Mouse (Mus musculus) bone marrow macrophage, adult 2 months (primary cell): ENCODE measurements around the gene Golga2. TPM values are rescaled to one million over a fixed set of nuclear protein-coding genes. Genes with fewer than 3 reads are reported as not detected.
A peak's percentile ranks its signal among the peaks of the same experiment; 100 is the strongest.
"Not testable (repeated sequence)": the region's sequence is repeated elsewhere in the genome, so short reads cannot be mapped to it uniquely, and the experiment has no call there.

Source experiments
- H3K27ac ChIP-seq: 2 replicates; pipeline ENCODE4 v1.5.1; 2012; ENCODE audit warnings: low read depth, low read length; ENCODE audit not compliant: insufficient read depth
- H3K4me1 ChIP-seq: 2 replicates; pipeline ENCODE4 v1.6.1; 2012; ENCODE audit warnings: low read length; ENCODE audit not compliant: control insufficient read depth, insufficient read depth
- H3K4me3 ChIP-seq: 2 replicates; pipeline ENCODE4 v1.5.1; 2012; ENCODE audit warnings: mild to moderate bottlenecking, low read length, moderate library complexity; ENCODE audit not compliant: insufficient read depth
- CTCF ChIP-seq: IDR thresholded peaks from 2 replicates; pipeline ENCODE4 v1.5.1; 2012; ENCODE audit warnings: low read depth, mild to moderate bottlenecking, low read length, moderate library complexity
- POLR2A ChIP-seq: IDR thresholded peaks from 2 replicates; pipeline ENCODE4 v1.6.1; 2012; ENCODE audit warnings: mild to moderate bottlenecking, low read depth, low read length, borderline replicate concordance
- polyA plus RNA-seq: library from polyadenylated mRNA; stranded (reverse); fragments of >200 nt; gene quantifications from 2 replicates; pipeline ENCODE4 v1.2.4, GENCODE M21; 2012; ENCODE audit not compliant: missing spikeins, insufficient read depth, insufficient read length

Golga2 gene
- polyA plus RNA-seq, 1 experiment: 47.3 TPM

DNA sequence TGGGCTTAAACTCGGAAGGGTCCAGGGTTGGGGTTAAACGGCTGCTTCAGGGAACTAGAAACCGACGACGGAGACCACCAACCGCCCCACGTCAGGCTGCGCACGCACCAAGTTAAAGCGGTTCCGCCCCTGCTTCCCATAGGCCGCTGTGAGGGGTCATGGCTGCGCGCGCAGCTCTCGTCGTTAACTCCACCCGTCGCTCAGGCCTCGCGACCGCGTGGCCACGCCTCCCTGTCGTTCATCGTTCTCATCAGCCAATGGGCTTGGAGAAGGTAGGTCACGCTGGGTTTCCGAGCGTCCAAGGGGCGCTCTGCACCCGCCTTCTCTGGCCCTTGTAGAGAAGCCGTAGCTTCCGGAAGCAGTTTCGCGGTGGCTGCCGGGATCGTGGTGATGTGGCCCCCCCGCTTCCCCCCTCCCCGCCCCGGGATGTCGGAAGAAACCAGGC lies 761 bp downstream of the Golga2 start, which contains the start of gene Swi5:
Gene Swi5, minus strand, starts transcription at position 153 of the 445 bp plus-strand sequence.
- Histone ChIP-seq H3K27ac (peak within 1 kb of the TSS; percentile 49), H3K4me1 (peaks cover 10% of the 10 kb centered on the region), H3K4me3 (peak within 1 kb of the TSS; percentile 93)
- TF ChIP-seq CTCF (no peak), POLR2A (0 out of 2 replicates have a peak, but pooled peaks have one; percentile 16)

DNA sequence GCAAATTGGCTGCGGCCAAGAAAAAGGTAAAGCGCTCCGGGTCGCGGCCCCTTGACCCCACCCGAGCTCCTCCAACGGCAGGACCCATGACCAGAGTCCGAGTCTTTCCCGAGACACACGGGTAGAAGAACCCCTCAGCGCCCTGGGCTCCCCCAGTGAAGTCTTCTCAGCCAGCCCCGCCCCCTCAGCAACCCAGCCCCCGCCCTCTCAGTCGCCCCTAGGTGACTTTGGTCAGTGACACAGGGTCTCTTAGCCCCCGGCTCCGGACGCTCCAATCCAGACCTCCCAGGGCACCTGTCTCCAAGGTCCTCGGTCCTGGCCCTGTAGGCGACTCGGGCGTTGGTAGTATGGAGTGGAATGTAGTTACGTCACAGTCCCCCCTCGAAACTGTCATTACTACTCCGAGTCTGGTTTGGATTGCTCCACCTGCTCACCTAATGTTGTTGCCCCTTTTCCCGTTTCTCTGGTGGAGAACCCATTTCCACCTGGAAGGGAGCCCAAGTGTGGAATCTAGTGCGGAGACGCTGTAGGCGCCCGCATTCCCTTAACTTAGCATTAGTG lies 1.3 kb downstream of the Golga2 start:
- Histone ChIP-seq H3K4me1 (peaks cover 10% of the 10 kb centered on the region), H3K27ac (peak overlapping the region; percentile 41), H3K4me3 (peak overlapping the region; percentile 93)
- TF ChIP-seq CTCF (no peak), POLR2A (no peak)

DNA sequence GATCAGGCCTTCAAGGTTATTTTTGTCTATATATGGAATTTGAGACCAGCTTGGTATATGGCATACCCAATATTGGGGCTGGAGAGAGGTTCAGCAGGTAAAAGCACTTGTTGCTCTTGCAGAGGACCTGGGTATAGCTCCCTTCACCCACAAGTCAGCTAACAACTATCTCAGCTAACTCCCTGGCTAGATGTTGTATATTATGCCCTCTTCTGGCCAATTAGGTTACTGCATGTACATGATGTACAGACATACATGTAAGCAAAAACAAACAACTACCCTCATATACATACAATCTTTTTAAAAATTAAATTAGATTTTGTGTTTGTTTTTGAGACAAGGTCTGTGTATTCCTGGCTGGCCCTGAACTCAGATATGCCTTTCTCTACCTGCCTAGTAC lies 2.4 kb downstream of the Golga2 start:
- Histone ChIP-seq H3K4me1 (peaks cover 10% of the 10 kb centered on the region), H3K4me3 (peak overlapping the region; percentile 93), H3K27ac (no peak overlapping the region)
- no peak for TF ChIP-seq CTCF
- TF ChIP-seq POLR2A: no peak

DNA sequence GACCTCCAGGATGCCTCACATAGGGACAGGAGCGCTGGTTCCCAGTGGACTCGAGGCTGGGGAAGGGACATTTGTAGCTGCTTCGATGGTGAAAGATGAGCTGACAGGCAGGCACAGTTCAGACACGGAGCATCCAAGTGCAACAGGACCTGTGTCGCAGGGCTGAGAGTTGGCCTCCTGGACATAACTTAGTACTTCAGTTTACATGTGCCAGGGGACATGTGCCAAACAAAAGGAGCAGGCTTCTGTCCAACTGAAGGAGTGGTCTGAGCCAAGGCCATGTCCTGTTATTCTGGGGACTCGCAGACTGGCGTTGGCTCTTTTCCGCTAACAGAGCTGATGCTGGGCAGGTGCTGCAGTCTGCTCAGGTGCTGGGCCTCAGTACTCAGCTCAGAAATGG lies 7.2 kb downstream of the Golga2 start:
- Histone ChIP-seq H3K4me1 (no peaks in the 10 kb centered on the region), H3K27ac (no peak overlapping the region), H3K4me3 (no peak overlapping the region)
- no peak for TF ChIP-seq POLR2A
- no peak for TF ChIP-seq CTCF

DNA sequence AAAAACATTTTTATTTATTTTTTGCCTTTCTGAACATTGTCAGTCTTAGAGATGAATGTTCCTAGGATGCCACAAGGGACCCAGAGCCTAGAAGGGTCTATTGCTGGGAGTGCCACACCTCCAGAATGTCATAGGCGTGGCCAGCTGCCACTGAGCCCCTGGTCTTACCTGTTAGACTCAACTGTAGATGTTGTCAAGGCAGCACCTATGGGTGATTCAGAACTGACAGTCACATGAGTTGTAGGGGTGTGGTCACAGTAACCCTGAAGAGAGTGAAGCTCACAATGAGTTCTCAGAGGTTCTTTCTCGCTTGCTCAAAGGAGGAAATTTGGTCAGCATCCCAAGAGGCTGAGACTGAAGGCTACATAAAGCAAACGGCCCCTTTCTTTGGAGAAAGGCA lies 8.1 kb downstream of the Golga2 start:
- Histone ChIP-seq H3K4me1 (no peaks in the 10 kb centered on the region), H3K4me3 (no peak overlapping the region)
- TF ChIP-seq CTCF (no peak), POLR2A (no peak)

DNA sequence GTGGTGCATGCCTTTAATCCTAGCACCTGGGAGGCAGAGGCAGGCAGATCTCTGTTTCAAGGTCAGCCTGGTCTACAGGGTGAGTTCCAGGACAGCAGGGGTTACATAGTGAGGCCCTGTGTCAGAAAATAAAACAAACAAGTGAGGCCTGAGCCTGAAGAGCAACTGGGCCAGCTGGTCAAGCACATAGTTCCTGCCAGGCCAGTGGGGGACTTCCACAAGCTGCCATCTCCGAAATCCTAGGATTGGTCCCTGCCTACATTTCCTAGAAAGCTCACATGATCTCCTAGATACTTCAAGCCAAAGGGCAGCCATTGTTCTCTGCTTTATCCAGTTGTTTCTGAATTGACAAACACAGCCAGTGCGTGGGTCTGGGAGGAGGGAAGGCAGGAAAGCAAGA lies 8.7 kb downstream of the Golga2 start:
- H3K4me3 ChIP-seq, H3K4me1 ChIP-seq, H3K27ac ChIP-seq: not testable (repeated sequence)

More for the DNA sequence above, 8.1 kb downstream of the Golga2 start:
- no peak overlapping the region for H3K27ac ChIP-seq

DNA sequence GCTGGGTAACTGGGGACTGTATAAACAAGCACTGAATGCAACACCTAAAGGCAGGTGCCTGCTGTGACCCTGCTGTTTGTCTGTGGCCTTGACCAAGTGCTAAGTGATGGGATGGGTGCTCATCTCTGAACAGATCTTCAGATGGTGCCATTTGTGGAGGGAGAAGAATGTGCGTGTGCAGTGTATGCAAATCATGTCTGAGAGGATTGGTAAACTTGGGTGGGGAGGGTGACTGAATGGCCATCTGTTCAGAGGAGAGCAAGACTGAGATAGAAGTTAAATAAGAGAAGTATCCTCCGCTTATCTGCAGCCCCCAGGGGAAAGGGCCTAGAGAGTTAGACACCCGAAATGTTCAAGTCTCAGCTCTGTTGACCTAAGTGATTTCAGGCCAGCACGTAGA lies 12.3 kb downstream of the Golga2 start:
- TF ChIP-seq CTCF (no peak), POLR2A (no peak)
- Histone ChIP-seq H3K4me1 (no peaks in the 10 kb centered on the region), H3K4me3 (no peak overlapping the region), H3K27ac (no peak overlapping the region)

DNA sequence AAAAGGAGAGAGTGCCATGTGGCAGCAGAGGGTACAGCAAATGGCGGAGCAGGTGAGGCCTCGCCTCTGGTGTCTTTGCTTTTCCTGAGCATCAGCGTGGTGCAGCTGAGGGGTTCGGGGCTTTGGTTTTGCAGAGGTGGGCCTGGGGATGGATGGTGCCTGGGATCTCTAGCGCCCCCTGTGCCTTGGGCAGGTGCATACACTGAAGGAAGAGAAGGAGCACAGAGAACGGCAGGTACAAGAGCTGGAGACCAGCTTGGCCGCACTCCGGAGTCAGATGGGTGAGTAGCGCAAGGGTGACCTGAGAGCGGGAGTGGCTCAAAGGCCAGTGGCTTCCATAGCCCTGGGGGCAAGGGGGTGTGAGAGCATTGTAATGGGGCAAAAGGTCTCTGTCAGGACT lies 15.8 kb downstream of the Golga2 start:
- Histone ChIP-seq H3K4me3 (no peak overlapping the region), H3K4me1 (no peaks in the 10 kb centered on the region), H3K27ac (no peak overlapping the region)
- TF ChIP-seq POLR2A: no peak
- peak; percentile 22; the same call in 1 of the 2 replicates for TF ChIP-seq CTCF

DNA sequence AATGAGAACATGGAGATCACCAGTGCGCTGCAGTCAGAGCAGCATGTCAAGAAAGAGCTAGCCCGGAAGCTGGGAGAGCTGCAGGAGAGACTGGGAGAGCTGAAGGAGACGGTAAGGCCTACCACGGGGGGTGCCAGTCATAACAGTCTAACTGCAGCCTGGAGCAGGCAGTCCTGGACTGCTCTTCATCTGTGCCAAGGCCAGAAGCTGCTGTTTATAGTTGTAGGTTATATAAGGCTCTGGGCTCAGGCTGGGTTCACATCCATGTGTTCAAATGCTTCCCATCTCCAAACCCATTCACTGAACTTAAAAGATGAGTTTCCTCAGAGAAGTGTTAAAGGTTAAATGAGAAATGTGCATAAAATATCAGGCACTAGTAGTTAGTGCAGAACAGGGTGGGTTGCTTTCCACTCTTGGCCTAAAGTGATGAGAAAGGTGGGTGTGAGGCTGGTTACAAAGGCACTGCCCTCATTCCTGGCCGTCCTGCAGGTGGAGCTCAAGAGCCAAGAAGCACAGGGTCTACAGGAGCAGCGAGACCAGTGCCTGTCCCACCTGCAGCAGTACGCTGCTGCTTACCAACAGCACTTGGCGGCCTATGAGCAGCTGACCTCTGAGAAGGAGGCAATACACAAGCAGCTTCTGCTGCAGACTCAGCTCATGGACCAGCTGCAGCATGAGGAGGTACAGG lies 17.1 kb downstream of the Golga2 start:
- no peak overlapping the region for H3K4me3 ChIP-seq
- H3K27ac ChIP-seq: no peak overlapping the region
- TF ChIP-seq CTCF (0 out of 2 replicates have a peak, but pooled peaks have one; percentile 15), POLR2A (no peak)
- no peaks in the 10 kb centered on the region for H3K4me1 ChIP-seq

DNA sequence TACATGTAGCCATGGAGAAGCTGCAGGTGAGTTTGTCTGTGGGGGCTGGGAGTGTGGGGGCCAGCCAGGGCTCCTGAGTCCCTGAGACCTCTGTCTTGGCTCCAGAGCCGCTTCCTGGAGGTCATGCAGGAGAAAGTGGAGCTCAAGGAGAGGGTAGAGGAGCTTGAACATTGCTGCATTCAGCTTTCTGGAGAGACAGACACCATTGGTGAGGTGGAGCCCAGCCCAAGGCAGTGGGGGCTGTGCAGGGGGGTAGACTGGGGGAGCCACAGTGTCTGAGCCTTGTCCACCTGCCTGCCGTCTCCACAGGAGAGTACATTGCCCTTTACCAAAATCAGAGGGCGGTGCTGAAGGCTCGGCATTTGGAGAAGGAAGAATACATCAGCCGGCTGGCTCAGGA lies 18.5 kb downstream of the Golga2 start:
- Histone ChIP-seq H3K4me1 (peaks cover 13% of the 10 kb centered on the region), H3K27ac (no peak overlapping the region), H3K4me3 (no peak overlapping the region)
- TF ChIP-seq POLR2A: no peak
- TF ChIP-seq CTCF: no peak
